ENCODE assay signal across 17 mouse cellular contexts in genomic region chr2:152002529-152002928, GRCm38 (mm10).
"Had no signal": no experiment of that assay in that cellular context is flagged by ENCODE, and none has a peak within 500 bp of the region (broad histone marks: within the 10 kb centered on the region; RNA-seq: fewer than 3 reads in every experiment).

No protein-coding gene starts in this region.

- H3K4me3 ChIP-seq: limb, embryonic 12.5 days; limb, embryonic 15.5 days; myocyte; neural tube, embryonic 13.5 days had no signal

- ATAC-seq: liver, postnatal 0 days; lung, postnatal 0 days had no signal

- H3K36me3 ChIP-seq: limb, embryonic 12.5 days; limb, embryonic 15.5 days; neural tube, embryonic 13.5 days had no signal

- H3K27ac ChIP-seq: limb, embryonic 12.5 days; limb, embryonic 15.5 days; liver, embryonic 14.5 days; neural tube, embryonic 13.5 days had no signal

- DNase-seq: kidney, adult 18-20 months; kidney, adult 9 months; kidney, postnatal 14 days; kidney, postnatal 4 days; left cerebral cortex, postnatal 4 days; liver, postnatal 0 days; lung, embryonic 14.5 days; midbrain, embryonic 14.5 days; retina, postnatal 1 day; right cerebral cortex, postnatal 25 days; thymus, postnatal 25 days had no signal
